ENCODE assay signal across 31 mouse cellular contexts in the genomic region with DNA sequence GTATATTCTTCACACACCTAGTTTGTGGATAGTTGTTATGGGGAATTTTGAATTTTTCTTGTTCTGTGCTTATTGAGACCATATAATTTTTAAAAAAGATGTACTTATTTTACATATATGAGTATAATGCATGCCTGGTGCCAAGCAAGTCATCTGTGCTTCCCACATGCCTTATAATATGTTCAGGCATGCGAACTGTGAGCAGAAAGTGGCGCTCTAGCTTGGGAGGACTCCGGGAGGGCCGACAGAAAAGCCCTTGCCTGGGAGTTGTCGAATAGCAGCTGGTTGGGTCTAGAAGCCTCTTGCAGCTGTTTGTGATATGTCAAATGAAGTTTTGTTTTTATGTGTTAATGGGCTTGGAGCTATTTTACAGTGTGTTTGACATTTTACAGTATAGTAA.
DNase-seq lines count a peak whose midpoint lies in the region; ATAC-seq and TF ChIP-seq lines count a peak whose summit lies in the region.
"Had no signal": no experiment of that assay in that cellular context is flagged by ENCODE, and none has a peak within 500 bp of the region (broad histone marks: within the 10 kb centered on the region; RNA-seq: fewer than 3 reads in every experiment).

No protein-coding gene starts in this region.

- no peaks in the 10 kb centered on the region for H3K9me3 ChIP-seq in embryonic facial prominence, embryonic 14.5 days (ENCODE audit: control insufficient read depth, low read length)
- H3K9me3 ChIP-seq in embryonic facial prominence, embryonic 10.5 days = no peaks in the 10 kb centered on the region
- H3K9me3 ChIP-seq in limb, embryonic 14.5 days (ENCODE audit: control insufficient read depth, low read length) = no peaks in the 10 kb centered on the region
- H3K9me3 ChIP-seq: embryonic facial prominence, embryonic 12.5 days; midbrain, embryonic 12.5 days; neural tube, embryonic 12.5 days had no signal

- no peak for ATAC-seq in embryonic facial prominence, embryonic 14.5 days (ENCODE audit: low read depth)
- ATAC-seq in limb, embryonic 14.5 days (ENCODE audit: low FRiP score, low read depth) = peak; percentile 37; the same call in 1 of the 2 replicates
- ATAC-seq: intestine, postnatal 0 days had no signal

- no peaks in the 10 kb centered on the region for H3K36me3 ChIP-seq in embryonic facial prominence, embryonic 14.5 days (ENCODE audit: control insufficient read depth, insufficient read depth, low read length)
- no peaks in the 10 kb centered on the region for H3K36me3 ChIP-seq in embryonic facial prominence, embryonic 10.5 days (replicated peaks)
- H3K36me3 ChIP-seq in limb, embryonic 14.5 days (ENCODE audit: control insufficient read depth, insufficient read depth, low read length) = no peaks in the 10 kb centered on the region
- H3K36me3 ChIP-seq: embryonic facial prominence, embryonic 12.5 days; G1E; midbrain, embryonic 12.5 days; neural tube, embryonic 12.5 days had no signal

- no peak overlapping the region for H3K9ac ChIP-seq in embryonic facial prominence, embryonic 14.5 days (ENCODE audit: low read depth, low read length)
- no peak overlapping the region for H3K9ac ChIP-seq in limb, embryonic 14.5 days (ENCODE audit: low read depth, low read length, severe bottlenecking)
- H3K9ac ChIP-seq: embryonic facial prominence, embryonic 12.5 days; hindbrain, embryonic 14.5 days; midbrain, embryonic 12.5 days; neural tube, embryonic 12.5 days had no signal

- intact Hi-C loops in heart, postnatal 25 days (cut with DNase I) = no loop called here

- no peak for TF ChIP-seq POLR2A in limb, embryonic 14.5 days (IDR thresholded peaks at IDR 0.05; ENCODE audit: borderline replicate concordance, extremely low read depth, insufficient read depth, insufficient read length)

- peak; percentile 82 for DNase-seq in embryonic facial prominence, embryonic 14.5 days (ENCODE audit: low spot score)
- DNase-seq in embryonic facial prominence, embryonic 10.5 days (ENCODE audit: low spot score) = no peak
- DNase-seq in heart, adult 11 months = peak; percentile 51
- no peak for DNase-seq in heart, postnatal 25 days (ENCODE audit: low spot score)
- peak; percentile 20 for DNase-seq in retina, postnatal 1 day
- no peak for DNase-seq in retina, embryonic 14.5 days (ENCODE audit: low spot score)
- peak; percentile 39 for DNase-seq in limb, embryonic 14.5 days (ENCODE audit: low spot score)
- DNase-seq in urinary bladder, postnatal 36 days (ENCODE audit: low spot score in 2 of 2) = no peak
- DNase-seq: adrenal gland, postnatal 10 days; cerebellum, adult 11 months; cerebellum, adult 9-10 months; cerebellum, postnatal 36 days; gastrocnemius, postnatal 25 days; heart, adult 18-20 months; heart, postnatal 4 days; left cerebral cortex, postnatal 4 days; lung, postnatal 4 days; thymus, adult 18-20 months; thymus, postnatal 25 days had no signal

- H3K4me1 ChIP-seq in embryonic facial prominence, embryonic 14.5 days (ENCODE audit: control insufficient read depth, insufficient read depth, low read length) = no peaks in the 10 kb centered on the region
- 0 out of 2 replicates have a peak, but pooled peaks cover 3% of the 10 kb centered on the region for H3K4me1 ChIP-seq in embryonic facial prominence, embryonic 10.5 days
- H3K4me1 ChIP-seq in limb, embryonic 14.5 days (ENCODE audit: control insufficient read depth, insufficient read depth, low read length) = 0 out of 2 replicates have a peak, but pooled peaks cover 3% of the 10 kb centered on the region
- H3K4me1 ChIP-seq: embryonic facial prominence, embryonic 12.5 days; megakaryocyte, embryonic 14.5 days; midbrain, embryonic 12.5 days; neural tube, embryonic 12.5 days had no signal

- H3K4me2 ChIP-seq in embryonic facial prominence, embryonic 14.5 days (ENCODE audit: low read depth, low read length) = no peak overlapping the region
- no peak overlapping the region for H3K4me2 ChIP-seq in limb, embryonic 14.5 days (replicated peaks; ENCODE audit: low read depth, low read length, severe bottlenecking)
- H3K4me2 ChIP-seq: embryonic facial prominence, embryonic 12.5 days; heart, embryonic 11.5 days; hindbrain, embryonic 14.5 days; liver, embryonic 11.5 days; midbrain, embryonic 12.5 days; neural tube, embryonic 12.5 days had no signal

- no peak overlapping the region for H3K4me3 ChIP-seq in embryonic facial prominence, embryonic 14.5 days (ENCODE audit: low read depth, low read length)
- H3K4me3 ChIP-seq in embryonic facial prominence, embryonic 10.5 days = no peak overlapping the region
- no peak overlapping the region for H3K4me3 ChIP-seq in limb, embryonic 14.5 days (replicated peaks; ENCODE audit: low read length)
- H3K4me3 ChIP-seq: embryonic facial prominence, embryonic 12.5 days; erythroblast, embryonic 14.5 days; megakaryocyte, embryonic 14.5 days; midbrain, embryonic 12.5 days; myocyte; neural tube, embryonic 12.5 days had no signal

- no peaks in the 10 kb centered on the region for H3K27me3 ChIP-seq in embryonic facial prominence, embryonic 14.5 days (replicated peaks; ENCODE audit: control insufficient read depth, insufficient read depth, low read length)
- no peaks in the 10 kb centered on the region for H3K27me3 ChIP-seq in embryonic facial prominence, embryonic 10.5 days (replicated peaks; ENCODE audit: low read depth, poor library complexity, severe bottlenecking)
- no peaks in the 10 kb centered on the region for H3K27me3 ChIP-seq in limb, embryonic 14.5 days (ENCODE audit: control insufficient read depth, insufficient read depth, low read length)
- H3K27me3 ChIP-seq: embryonic facial prominence, embryonic 12.5 days; megakaryocyte, embryonic 14.5 days; midbrain, embryonic 12.5 days; neural tube, embryonic 12.5 days had no signal

- WGBS in embryonic facial prominence, embryonic 14.5 days = 52% methylated on average over 5 of the region's 5 CpGs
- 81% methylated on average over 5 of the region's 5 CpGs for WGBS in embryonic facial prominence, embryonic 10.5 days
- WGBS in limb, embryonic 14.5 days = 26% methylated on average over 5 of the region's 5 CpGs

- 0 out of 2 replicates have a peak overlapping the region, but pooled peaks have one; percentile 5 for H3K27ac ChIP-seq in embryonic facial prominence, embryonic 14.5 days (replicated peaks; ENCODE audit: low read depth, low read length)
- no peak overlapping the region for H3K27ac ChIP-seq in embryonic facial prominence, embryonic 10.5 days (replicated peaks)
- H3K27ac ChIP-seq in limb, embryonic 14.5 days (replicated peaks; ENCODE audit: low read depth, low read length) = no peak overlapping the region
- H3K27ac ChIP-seq: embryonic facial prominence, embryonic 12.5 days; hindbrain, embryonic 14.5 days; midbrain, embryonic 12.5 days; neural tube, embryonic 12.5 days; stomach, postnatal 0 days had no signal

Comparison
In these comparisons a context has a peak if more than half of its experiments do, and no peak if none do; other contexts are left out.
1. DNase-seq: peak in embryonic facial prominence, embryonic 14.5 days (single experiment), heart, adult 11 months (single experiment), retina, postnatal 1 day (single experiment) and limb, embryonic 14.5 days (single experiment); none in embryonic facial prominence, embryonic 10.5 days (single experiment), heart, postnatal 25 days (single experiment), retina, embryonic 14.5 days (single experiment) and urinary bladder, postnatal 36 days (0 of 2).